Mouse (Mus musculus): Measurements from ENCODE around the gene Krt72. TPM values are rescaled to one million over a fixed set of nuclear protein-coding genes. Genes with fewer than 3 reads are reported as not detected.

Gene Krt72
- polyA plus RNA-seq, 2 experiments = not detected

- Histone ChIP-seq H3K27me3 (ENCODE audit: control insufficient read depth, insufficient read depth, low read length) (no peaks in the 10 kb centered on the region), H3K9me3 (ENCODE audit: control insufficient read depth, low read length) (no peaks in the 10 kb centered on the region), H3K36me3 (replicated peaks; ENCODE audit: control insufficient read depth, insufficient read depth, low read depth) (no peaks in the 10 kb centered on the region), H3K27ac (no peak overlapping the region), H3K9ac (replicated peaks) (no peak overlapping the region), H3K4me1 (replicated peaks; ENCODE audit: control insufficient read depth in 2 of 2, insufficient read depth in 2 of 2, low read length in 1 of 2) (no peaks in the 10 kb centered on the region), H3K4me3 (ENCODE audit: insufficient read depth in 1 of 2, low read depth in 2 of 2, low read length in 2 of 2) (no peak overlapping the region), H3K4me2 (ENCODE audit: low read depth) (no peak overlapping the region)
- ATAC-seq (ENCODE audit: insufficient read depth) (no peak), DNase-seq (ENCODE audit: low read depth in 3 of 3, low spot score in 3 of 3) (no peak)
- no peak for TF ChIP-seq EP300 (IDR thresholded peaks at IDR 0.05; ENCODE audit: low read depth)
Measured at GRCm38 (mm10) chr15:101730653-101731052, 55.6 kb downstream of the Krt72 start.

Other genes starting within 250 kb of the Krt72 start
- gene Krt82, start 235.8 kb downstream of the Krt72 start, polyA plus RNA-seq (2012; rRNA removed) = not detected in 2 replicates
- not detected in 2 replicates for gene Krt82, start 235.8 kb downstream of the Krt72 start, polyA plus RNA-seq (2014; fragmentation: Nextera tagmentation; extraction: Ambion mirVana)
- not detected in 2 replicates for gene Krt90, start 223.5 kb downstream of the Krt72 start, polyA plus RNA-seq (2012; rRNA removed)
- not detected in 2 replicates for gene Krt90, start 223.5 kb downstream of the Krt72 start, polyA plus RNA-seq (2014; fragmentation: Nextera tagmentation; extraction: Ambion mirVana)
- gene Krt75, start 212.6 kb downstream of the Krt72 start, polyA plus RNA-seq (2012; rRNA removed) = not detected in 2 replicates
- gene Krt75, start 212.6 kb downstream of the Krt72 start, polyA plus RNA-seq (2014; fragmentation: Nextera tagmentation; extraction: Ambion mirVana) = not detected in 2 replicates
- gene Gm5414, start 158.3 kb downstream of the Krt72 start, polyA plus RNA-seq (2012; rRNA removed) = not detected in 2 replicates
- not detected in 2 replicates for gene Gm5414, start 158.3 kb downstream of the Krt72 start, polyA plus RNA-seq (2014; fragmentation: Nextera tagmentation; extraction: Ambion mirVana)
- not detected in 2 replicates for gene Gm5478, start 139.1 kb downstream of the Krt72 start, polyA plus RNA-seq (2012; rRNA removed)
- gene Gm5478, start 139.1 kb downstream of the Krt72 start, polyA plus RNA-seq (2014; fragmentation: Nextera tagmentation; extraction: Ambion mirVana) = not detected in 2 replicates
- gene Krt6b, start 106.2 kb downstream of the Krt72 start, polyA plus RNA-seq (2012; rRNA removed) = not detected in 2 replicates
- gene Krt6b, start 106.2 kb downstream of the Krt72 start, polyA plus RNA-seq (2014; fragmentation: Nextera tagmentation; extraction: Ambion mirVana) = not detected in 2 replicates
- 0.01 TPM in 1 of 2 replicates, not detected in the other for gene Krt6a, start 92.2 kb downstream of the Krt72 start, polyA plus RNA-seq (2012; rRNA removed)
- gene Krt6a, start 92.2 kb downstream of the Krt72 start, polyA plus RNA-seq (2014; fragmentation: Nextera tagmentation; extraction: Ambion mirVana) = not detected in 2 replicates
- 0.36 and 0.45 TPM in 2 replicates for gene Krt5, start 73.6 kb downstream of the Krt72 start, polyA plus RNA-seq (2012; rRNA removed)
- not detected in 2 replicates for gene Krt5, start 73.6 kb downstream of the Krt72 start, polyA plus RNA-seq (2014; fragmentation: Nextera tagmentation; extraction: Ambion mirVana)
- gene Krt71, start 43.4 kb downstream of the Krt72 start, polyA plus RNA-seq (2012; rRNA removed) = not detected in 2 replicates
- not detected in 2 replicates for gene Krt71, start 43.4 kb downstream of the Krt72 start, polyA plus RNA-seq (2014; fragmentation: Nextera tagmentation; extraction: Ambion mirVana)
- not detected in 2 replicates for gene Krt73, start 15.9 kb upstream of the Krt72 start, polyA plus RNA-seq (2012; rRNA removed)
- gene Krt73, start 15.9 kb upstream of the Krt72 start, polyA plus RNA-seq (2014; fragmentation: Nextera tagmentation; extraction: Ambion mirVana) = not detected in 2 replicates
- not detected in 2 replicates for gene Krt2, start 31.7 kb upstream of the Krt72 start, polyA plus RNA-seq (2012; rRNA removed)
- not detected in 2 replicates for gene Krt2, start 31.7 kb upstream of the Krt72 start, polyA plus RNA-seq (2014; fragmentation: Nextera tagmentation; extraction: Ambion mirVana)
- gene Krt1, start 64.3 kb upstream of the Krt72 start, polyA plus RNA-seq (2012; rRNA removed) = 0.02 and 0.04 TPM in 2 replicates
- not detected in 2 replicates for gene Krt1, start 64.3 kb upstream of the Krt72 start, polyA plus RNA-seq (2014; fragmentation: Nextera tagmentation; extraction: Ambion mirVana)
- 0.01 TPM in 2 replicates for gene Krt77, start 83.2 kb upstream of the Krt72 start, polyA plus RNA-seq (2012; rRNA removed)
- not detected in 2 replicates for gene Krt77, start 83.2 kb upstream of the Krt72 start, polyA plus RNA-seq (2014; fragmentation: Nextera tagmentation; extraction: Ambion mirVana)
- not detected in 2 replicates for gene Krt76, start 106.5 kb upstream of the Krt72 start, polyA plus RNA-seq (2012; rRNA removed)
- not detected in 2 replicates for gene Krt76, start 106.5 kb upstream of the Krt72 start, polyA plus RNA-seq (2014; fragmentation: Nextera tagmentation; extraction: Ambion mirVana)
- gene Krt4, start 138.3 kb upstream of the Krt72 start, polyA plus RNA-seq (2012; rRNA removed) = 0.06 and 0.11 TPM in 2 replicates
- gene Krt4, start 138.3 kb upstream of the Krt72 start, polyA plus RNA-seq (2014; fragmentation: Nextera tagmentation; extraction: Ambion mirVana) = not detected in 2 replicates
- not detected in 2 replicates for gene Krt79, start 153.9 kb upstream of the Krt72 start, polyA plus RNA-seq (2012; rRNA removed)
- gene Krt79, start 153.9 kb upstream of the Krt72 start, polyA plus RNA-seq (2014; fragmentation: Nextera tagmentation; extraction: Ambion mirVana) = not detected in 2 replicates
- not detected in 2 replicates for gene Krt78, start 167.8 kb upstream of the Krt72 start, polyA plus RNA-seq (2012; rRNA removed)
- gene Krt78, start 167.8 kb upstream of the Krt72 start, polyA plus RNA-seq (2014; fragmentation: Nextera tagmentation; extraction: Ambion mirVana) = not detected in 2 replicates
- 37.8 and 40.5 TPM in 2 replicates for gene Krt8, start 218.0 kb upstream of the Krt72 start, polyA plus RNA-seq (2012; rRNA removed)
- 98.1 and 102 TPM in 2 replicates for gene Krt8, start 218.0 kb upstream of the Krt72 start, polyA plus RNA-seq (2014; fragmentation: Nextera tagmentation; extraction: Ambion mirVana)
- gene Krt18, start 241.7 kb upstream of the Krt72 start, polyA plus RNA-seq (2012; rRNA removed) = 25.8 and 31.5 TPM in 2 replicates
- gene Krt18, start 241.7 kb upstream of the Krt72 start, polyA plus RNA-seq (2014; fragmentation: Nextera tagmentation; extraction: Ambion mirVana) = 86.9 and 87.6 TPM in 2 replicates